Comparison of ENCODE assay signal across 25 mouse cellular contexts in genomic region chr7:35490186-35490585, GRCm38 (mm10). TPM values are rescaled to one million over a fixed set of nuclear protein-coding genes. Genes with fewer than 3 reads are reported as not detected.
"Had no signal": no experiment of that assay in that cellular context is flagged by ENCODE, and none has a peak within 500 bp of the region (broad histone marks: within the 10 kb centered on the region; RNA-seq: fewer than 3 reads in every experiment).

No protein-coding gene starts in this region.

- DNase-seq: heart, postnatal 10 days; heart, postnatal 14 days; heart, postnatal 36 days; heart, postnatal 4 days; kidney, adult 11 months; kidney, adult 18-20 months; kidney, adult 2 months; kidney, adult 8-10 months; kidney, adult 9 months; kidney, postnatal 10 days; kidney, postnatal 14 days; kidney, postnatal 25 days; kidney, postnatal 36 days; kidney, postnatal 4 days; layer of hippocampus, postnatal 36 days had no signal

RNA-seq across cellular contexts. Expression of gene Slc7a9, which starts 41.6 kb away (rescaled TPM):
- total RNA-seq: heart, postnatal 10 days; heart, postnatal 14 days; heart, postnatal 25 days; heart, postnatal 36 days; heart, postnatal 4 days; hematopoietic stem cell, adult 5-6 weeks; hindbrain, postnatal 0 days; layer of hippocampus, adult 18-20 months; layer of hippocampus, adult 2 months; layer of hippocampus, postnatal 14 days; layer of hippocampus, postnatal 25 days; layer of hippocampus, postnatal 36 days; left cerebral cortex, adult 18-20 months; left cerebral cortex, adult 2 months; left cerebral cortex, adult 8-10 months had no signal

RNA-seq across cellular contexts. Expression of gene Tdrd12, which starts 47.4 kb away (rescaled TPM):
- total RNA-seq: heart, postnatal 36 days; hematopoietic stem cell, adult 5-6 weeks had no signal
